Comparison of ENCODE assay signal across 12 mouse cellular contexts in genomic region chr2:125032258-125032973, GRCm38 (mm10). TPM values are rescaled to one million over a fixed set of nuclear protein-coding genes. Genes with fewer than 3 reads are reported as not detected.
DNase-seq lines count a peak whose midpoint lies in the region; ATAC-seq lines count a peak whose summit lies in the region.
"Had no signal": no experiment of that assay in that cellular context is flagged by ENCODE, and none has a peak within 500 bp of the region (broad histone marks: within the 10 kb centered on the region; RNA-seq: fewer than 3 reads in every experiment).

No protein-coding gene starts in this region.

- peak; percentile 75 for ATAC-seq in frontal cortex, adult (ENCODE audit: low TSS enrichment)
- peak; percentile 43; the same call in 1 of the 2 replicates for ATAC-seq in forebrain, embryonic 16.5 days
- ATAC-seq in midbrain, embryonic 16.5 days: peak; percentile 66
- ATAC-seq in activated CD4-positive, CD25-positive, alpha-beta regulatory T cell, adult 4 months: no peak
- ATAC-seq: liver, postnatal 0 days had no signal

- no peak overlapping the region for H3K4me3 ChIP-seq in forebrain, embryonic 16.5 days (replicated peaks; ENCODE audit: low read length)
- H3K4me3 ChIP-seq in midbrain, embryonic 16.5 days (ENCODE audit: low read depth, low read length): no peak overlapping the region
- H3K4me3 ChIP-seq: embryonic facial prominence, embryonic 12.5 days; heart, adult 2 months had no signal

- H3K27ac ChIP-seq in forebrain, embryonic 16.5 days (ENCODE audit: low read length): peak overlapping the region; percentile 80
- peak overlapping the region; percentile 3 for H3K27ac ChIP-seq in midbrain, embryonic 16.5 days (ENCODE audit: low read length)
- H3K27ac ChIP-seq: embryonic facial prominence, embryonic 12.5 days; heart, adult 2 months had no signal

- DNase-seq in frontal cortex, postnatal 25 days (ENCODE audit: low spot score in 2 of 2): no peak
- DNase-seq in WW6 (ENCODE audit: low read depth, low spot score): peak; percentile 18
- no peak for DNase-seq in adipocyte (ENCODE audit: low spot score)
- DNase-seq in natural killer cell, adult 2 months (ENCODE audit: low spot score in 2 of 2): no peak
- DNase-seq: B cell, adult 2 months; heart, adult 2 months; liver, postnatal 0 days had no signal

- H3K36me3 ChIP-seq in forebrain, embryonic 16.5 days (ENCODE audit: control insufficient read depth, insufficient read depth): no peaks in the 10 kb centered on the region
- H3K36me3 ChIP-seq in midbrain, embryonic 16.5 days (ENCODE audit: control insufficient read depth, insufficient read depth, low read length): no peaks in the 10 kb centered on the region
- H3K36me3 ChIP-seq: embryonic facial prominence, embryonic 12.5 days had no signal

- peak overlapping the region; percentile 16; the same call in 1 of the 2 replicates for H3K4me2 ChIP-seq in forebrain, embryonic 16.5 days (ENCODE audit: low read length)
- H3K4me2 ChIP-seq in midbrain, embryonic 16.5 days (ENCODE audit: low read length): no peak overlapping the region
- H3K4me2 ChIP-seq: embryonic facial prominence, embryonic 12.5 days had no signal

- WGBS in forebrain, embryonic 16.5 days: 62% methylated on average over 17 of the region's 17 CpGs
- 70% methylated on average over 17 of the region's 17 CpGs for WGBS in midbrain, embryonic 16.5 days

- H3K9me3 ChIP-seq in forebrain, embryonic 16.5 days (ENCODE audit: control insufficient read depth, low read length): no peaks in the 10 kb centered on the region
- no peaks in the 10 kb centered on the region for H3K9me3 ChIP-seq in midbrain, embryonic 16.5 days (replicated peaks; ENCODE audit: control insufficient read depth, low read length, poor library complexity, severe bottlenecking)
- H3K9me3 ChIP-seq: embryonic facial prominence, embryonic 12.5 days had no signal

- H3K27me3 ChIP-seq in forebrain, embryonic 16.5 days (replicated peaks; ENCODE audit: control insufficient read depth, insufficient read depth, low read length): no peaks in the 10 kb centered on the region
- H3K27me3 ChIP-seq in midbrain, embryonic 16.5 days (ENCODE audit: control insufficient read depth, insufficient read depth, low read depth, low read length): no peaks in the 10 kb centered on the region
- H3K27me3 ChIP-seq: embryonic facial prominence, embryonic 12.5 days had no signal

- H3K4me1 ChIP-seq in forebrain, embryonic 16.5 days (replicated peaks; ENCODE audit: control insufficient read depth, insufficient read depth, low read length): peaks cover 14% of the 10 kb centered on the region
- peaks cover 2% of the 10 kb centered on the region; the same call in 1 of the 2 replicates for H3K4me1 ChIP-seq in midbrain, embryonic 16.5 days (ENCODE audit: control insufficient read depth, insufficient read depth, low read length)
- H3K4me1 ChIP-seq: embryonic facial prominence, embryonic 12.5 days had no signal

- no peak overlapping the region for H3K9ac ChIP-seq in forebrain, embryonic 16.5 days (replicated peaks; ENCODE audit: low read depth, low read length)
- H3K9ac ChIP-seq in midbrain, embryonic 16.5 days (ENCODE audit: low read depth, low read length): no peak overlapping the region
- H3K9ac ChIP-seq: embryonic facial prominence, embryonic 12.5 days; liver, postnatal 0 days had no signal

RNA-seq across cellular contexts. Expression of gene Slc24a5, which starts 35.5 kb away (rescaled TPM):
- polyA plus RNA-seq in forebrain, embryonic 16.5 days (2015; fragmentation: Nextera tagmentation; extraction: Ambion mirVana): 4.0 and 4.7 TPM in 2 replicates
- polyA plus RNA-seq in midbrain, embryonic 16.5 days (2015; fragmentation: Nextera tagmentation; extraction: Ambion mirVana): 4.2 and 4.5 TPM in 2 replicates
- polyA plus RNA-seq in activated CD4-positive, CD25-positive, alpha-beta regulatory T cell, adult 4 months (2017; shearing (Covaris generic)): 10 to 100 TPM in 1 of 2 experiments, 1 to 10 TPM in 1; 3.4 to 12.3 TPM
